8 mouse cellular contexts compared by ENCODE assay signal in the genomic region with DNA sequence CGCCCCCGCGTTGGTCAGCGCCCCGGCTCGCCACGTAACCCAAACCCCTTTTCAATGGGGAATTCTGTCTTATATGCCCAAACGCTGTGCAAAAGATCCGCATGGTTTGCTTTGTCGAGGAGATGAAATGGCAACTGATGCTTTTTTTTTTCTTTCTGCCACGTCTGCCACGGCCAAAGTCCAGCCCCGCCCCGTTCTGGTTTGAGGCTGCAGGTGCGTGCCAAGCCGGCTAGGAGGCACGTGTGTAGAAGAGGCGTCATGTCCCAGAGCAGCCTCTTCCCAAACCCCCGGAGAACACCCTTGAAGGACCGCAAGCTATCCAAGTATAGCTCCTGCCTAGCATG. TPM values are rescaled to one million over a fixed set of nuclear protein-coding genes. Genes with fewer than 3 reads are reported as not detected.
DNase-seq lines count a peak whose midpoint lies in the region; ATAC-seq and TF ChIP-seq lines count a peak whose summit lies in the region.

No protein-coding gene starts in this region.

- H3K27ac ChIP-seq in embryonic facial prominence, embryonic 14.5 days (replicated peaks; ENCODE audit: low read depth, low read length) = no peak overlapping the region
- H3K27ac ChIP-seq in heart, postnatal 0 days (ENCODE audit: low read depth) = no peak overlapping the region

- no peak for TF ChIP-seq EP300 in heart, postnatal 0 days (IDR thresholded peaks at IDR 0.05; ENCODE audit: low read depth)

- H3K4me2 ChIP-seq in embryonic facial prominence, embryonic 14.5 days (ENCODE audit: low read depth, low read length) = peak overlapping the region; percentile 99
- peak overlapping the region; percentile 100 for H3K4me2 ChIP-seq in heart, postnatal 0 days (ENCODE audit: low read depth, low read length)

- DNase-seq in CD4-positive helper T cell, adult 2 months (ENCODE audit: low read depth, low spot score) = peak; percentile 5
- peak; percentile 70 for DNase-seq in ZHBTc4 (ENCODE audit: low read depth, low spot score)
- DNase-seq in embryonic facial prominence, embryonic 14.5 days (ENCODE audit: low spot score) = peak; percentile 62
- DNase-seq in heart, postnatal 0 days (ENCODE audit: low spot score) = no peak
- peak; percentile 87 to 91 for DNase-seq in kidney, postnatal 36 days
- DNase-seq in lung, postnatal 25 days (ENCODE audit: low spot score) = peak; percentile 53
- peak; percentile 47 for DNase-seq in right cerebral cortex, postnatal 4 days

- no peaks in the 10 kb centered on the region for H3K36me3 ChIP-seq in embryonic facial prominence, embryonic 14.5 days (ENCODE audit: control insufficient read depth, insufficient read depth, low read length)
- no peaks in the 10 kb centered on the region for H3K36me3 ChIP-seq in heart, postnatal 0 days (replicated peaks; ENCODE audit: control insufficient read depth, insufficient read depth, low read length)

- peak overlapping the region; percentile 75 for H3K9ac ChIP-seq in embryonic facial prominence, embryonic 14.5 days (ENCODE audit: low read depth, low read length)
- H3K9ac ChIP-seq in heart, postnatal 0 days (replicated peaks; ENCODE audit: low read depth, low read length) = peak overlapping the region; percentile 62

- H3K4me3 ChIP-seq in embryonic facial prominence, embryonic 14.5 days (ENCODE audit: low read depth, low read length) = peak overlapping the region; percentile 66
- peak overlapping the region; percentile 74 for H3K4me3 ChIP-seq in heart, postnatal 0 days (ENCODE audit: low read depth, low read length)

- ATAC-seq in embryonic facial prominence, embryonic 14.5 days (ENCODE audit: low read depth) = peak; percentile 16; the same call in 1 of the 2 replicates
- ATAC-seq in heart, postnatal 0 days (ENCODE audit: insufficient read depth, low read depth) = peak; percentile 17; the same call in 1 of the 2 replicates
- ATAC-seq in activated CD4-positive, CD25-positive, alpha-beta regulatory T cell, adult 4 months = no peak

- no peaks in the 10 kb centered on the region for H3K9me3 ChIP-seq in embryonic facial prominence, embryonic 14.5 days (ENCODE audit: control insufficient read depth, low read length)
- H3K9me3 ChIP-seq in heart, postnatal 0 days (replicated peaks; ENCODE audit: control insufficient read depth, low read length) = 0 out of 2 replicates have a peak, but pooled peaks cover 3% of the 10 kb centered on the region

- 3% methylated on average over 20 of the region's 20 CpGs for WGBS in embryonic facial prominence, embryonic 14.5 days
- WGBS in heart, postnatal 0 days = 2% methylated on average over 20 of the region's 20 CpGs

- peaks cover 9% of the 10 kb centered on the region; the same call in 1 of the 2 replicates for H3K4me1 ChIP-seq in embryonic facial prominence, embryonic 14.5 days (ENCODE audit: control insufficient read depth, insufficient read depth, low read length)
- peaks cover 7% of the 10 kb centered on the region for H3K4me1 ChIP-seq in heart, postnatal 0 days (ENCODE audit: control insufficient read depth, insufficient read depth)

- H3K27me3 ChIP-seq in embryonic facial prominence, embryonic 14.5 days (replicated peaks; ENCODE audit: control insufficient read depth, insufficient read depth, low read length) = peaks cover 58% of the 10 kb centered on the region
- peaks cover 60% of the 10 kb centered on the region for H3K27me3 ChIP-seq in heart, postnatal 0 days (ENCODE audit: control insufficient read depth, insufficient read depth, low read length)

- no peak for TF ChIP-seq CTCF in heart, postnatal 0 days (IDR thresholded peaks at IDR 0.05; ENCODE audit: low read depth)

RNA-seq across cellular contexts. Expression of a gene that starts 19.7 kb away (rescaled TPM):
- polyA plus RNA-seq in embryonic facial prominence, embryonic 14.5 days (2014; fragmentation: Nextera tagmentation; extraction: Ambion mirVana) = 1.6 and 3.0 TPM in 2 replicates
- total RNA-seq in heart, postnatal 0 days (2014; rRNA removed; ENCODE audit: low replicate concordance) = 0.73 and 4.4 TPM in 2 replicates
- 0.36 and 0.48 TPM in 2 replicates for polyA plus RNA-seq in heart, postnatal 0 days (2015; fragmentation: Nextera tagmentation; extraction: Ambion mirVana)
- under 1 TPM in 1 of 2 experiments, not detected in 1; 0.11 TPM for polyA plus RNA-seq in activated CD4-positive, CD25-positive, alpha-beta regulatory T cell, adult 4 months (2017; shearing (Covaris generic))

RNA-seq across cellular contexts. Expression of a gene that starts 28.4 kb away (rescaled TPM):
- polyA plus RNA-seq in embryonic facial prominence, embryonic 14.5 days (2014; fragmentation: Nextera tagmentation; extraction: Ambion mirVana) = 38.8 and 49.6 TPM in 2 replicates
- 27.3 and 27.6 TPM in 2 replicates for total RNA-seq in heart, postnatal 0 days (2014; rRNA removed; ENCODE audit: low replicate concordance)
- 27.1 and 30.8 TPM in 2 replicates for polyA plus RNA-seq in heart, postnatal 0 days (2015; fragmentation: Nextera tagmentation; extraction: Ambion mirVana)
- polyA plus RNA-seq in activated CD4-positive, CD25-positive, alpha-beta regulatory T cell, adult 4 months (2017; shearing (Covaris generic)) = 10 to 100 TPM; 13.7 to 21.5 TPM
